Mouse (Mus musculus): ENCODE data around the gene Fzd4.

DNA sequence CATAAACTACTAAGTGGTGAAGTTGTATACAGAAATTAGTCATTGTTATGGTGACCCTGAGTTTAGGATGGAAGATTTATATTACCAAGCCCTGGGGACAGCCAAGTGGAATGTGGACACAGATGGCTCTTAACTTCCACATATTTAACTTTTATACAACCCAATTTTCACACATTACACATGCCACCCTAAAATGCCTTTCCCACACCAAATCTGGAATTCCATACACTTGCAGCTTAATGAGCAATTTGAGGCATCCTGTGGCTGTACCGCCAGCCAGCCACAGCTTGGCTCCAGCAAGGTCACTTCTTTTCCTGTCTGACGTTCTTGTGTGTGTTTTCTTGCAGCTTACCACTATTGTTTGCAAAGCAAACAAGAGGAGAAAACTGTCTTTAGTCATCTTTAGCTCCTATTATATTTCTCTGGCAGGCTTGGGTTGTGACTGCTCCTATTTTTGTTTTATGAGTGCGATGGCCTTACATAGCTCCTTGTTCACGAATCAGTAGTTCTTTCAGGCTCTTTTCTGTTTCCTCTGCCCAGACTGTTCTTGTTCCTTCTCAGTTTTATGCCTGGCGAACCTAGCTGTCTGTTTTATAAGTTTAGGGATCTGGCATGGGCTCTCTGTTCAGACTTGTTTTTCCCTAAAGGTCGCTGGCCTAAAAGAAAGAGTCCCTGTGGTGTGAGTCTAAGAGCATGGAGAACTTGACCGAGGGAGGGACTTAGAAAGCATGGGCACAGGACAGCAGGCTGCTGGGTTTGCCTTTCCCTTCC is 23.0 kb upstream of the Fzd4 start:
- TF ChIP-seq POLR2A (IDR thresholded peaks at IDR 0.05; ENCODE audit: control insufficient read depth, low read depth, low read length) (no peak), CTCF (IDR thresholded peaks at IDR 0.05; ENCODE audit: control insufficient read depth, insufficient read depth, insufficient replicate concordance, low read depth, low read length) (no peak)

Measured in testis, adult 2 months (tissue).